Mouse (Mus musculus) forebrain, embryonic 11.5 days (tissue): ENCODE data around the gene Gpr25. TPM values are rescaled to one million over a fixed set of nuclear protein-coding genes. Genes with fewer than 3 reads are reported as not detected.

Experiments used
- ATAC-seq: fragments of 200-750 bp; cut with Nextera tagmentation; replicated peaks from 2 replicates; pipeline ENCODE4 v1.8.0; 2017; ENCODE audit warnings: moderate TSS enrichment; ENCODE audit not compliant: low FRiP score
- DNase-seq: peaks from one replicate; pipeline ENCODE4 v3.0.0-alpha.2; 2017; ENCODE audit warnings: low spot score
- H3K27ac ChIP-seq: fragments of 300-500 bp; sonication (generic); 2 replicates; pipeline ENCODE4 v1.5.1; 2014; ENCODE audit warnings: low read depth, low read length
- H3K27me3 ChIP-seq: fragments of 300-500 bp; sonication (generic); 2 replicates; pipeline ENCODE4 v1.6.1; 2014; ENCODE audit warnings: mild to moderate bottlenecking, low read length, mixed read lengths; ENCODE audit not compliant: control insufficient read depth, insufficient read depth
- H3K36me3 ChIP-seq: fragments of 300-500 bp; sonication (generic); 2 replicates; pipeline ENCODE4 v1.6.1; 2014; ENCODE audit warnings: mild to moderate bottlenecking, low read length, moderate library complexity, mixed read lengths; ENCODE audit not compliant: control insufficient read depth, insufficient read depth
- H3K4me1 ChIP-seq: fragments of 300-500 bp; sonication (generic); replicated peaks from 2 replicates; pipeline ENCODE4 v1.6.1; 2014; ENCODE audit warnings: low read length, mixed read lengths; ENCODE audit not compliant: control insufficient read depth, insufficient read depth
- H3K4me2 ChIP-seq: fragments of 300-500 bp; sonication (generic); 2 replicates; pipeline ENCODE4 v1.6.1; 2014; ENCODE audit warnings: low read depth, mild to moderate bottlenecking, low read length, moderate library complexity, mixed read lengths; ENCODE audit not compliant: severe bottlenecking
- H3K4me3 ChIP-seq: fragments of 300-500 bp; sonication (generic); 2 replicates; pipeline ENCODE4 v1.5.1; 2014; ENCODE audit warnings: low read depth, low read length
- H3K9ac ChIP-seq: fragments of 300-500 bp; sonication (generic); 2 replicates; pipeline ENCODE4 v1.6.1; 2014; ENCODE audit warnings: low read length
- H3K9me3 ChIP-seq: fragments of 300-500 bp; sonication (generic); 2 replicates; pipeline ENCODE4 v1.6.1; 2016; ENCODE audit warnings: low read length, mixed read lengths; ENCODE audit not compliant: control insufficient read depth
- WGBS: fragments of 180-500 bp; shearing (Covaris S2); extraction: QIAGEN DNeasy Blood & Tissue Kit; methylation state at CpG from one replicate; pipeline ENCODE4 v1.1.7; 2014; 5-methylcytosine and 5-hydroxymethylcytosine counted together
- polyA plus RNA-seq: library from polyadenylated mRNA; unstranded; fragments of >200 nt; fragmentation: Nextera tagmentation; extraction: Ambion mirVana; gene quantifications from 2 replicates; pipeline ENCODE4 v1.2.1, GENCODE M21; 2014

Gene Gpr25
- polyA plus RNA-seq, result not detected in 2 replicates

GRCm38 (mm10) chr1:136260635-136261238 is at the start of gene Gpr25:
Gpr25 (minus strand) TSS chr1:136260873.
- H3K27me3 ChIP-seq, result peaks cover 41% of the 10 kb centered on the region
- peak within 1 kb of the TSS; percentile 54 for H3K9ac ChIP-seq
- H3K4me3 ChIP-seq, result peak within 1 kb of the TSS; percentile 50
- WGBS, result 8% methylated on average over 28 of the region's 28 CpGs
- peaks cover 13% of the 10 kb centered on the region; the same call in 1 of the 2 replicates for H3K4me1 ChIP-seq
- ATAC-seq, result peak; percentile 60
- H3K27ac ChIP-seq, result no peak within 1 kb of the TSS
- no peaks in the 10 kb centered on the region for H3K9me3 ChIP-seq
- DNase-seq, result no peak
- H3K4me2 ChIP-seq, result peak within 1 kb of the TSS; percentile 93
- H3K36me3 ChIP-seq, result no peaks in the 10 kb centered on the region

GRCm38 (mm10) chr1:136309193-136309592 is 48.5 kb upstream of the Gpr25 start:
- Histone ChIP-seq H3K4me2 (no peak overlapping the region), H3K4me1 (no peaks in the 10 kb centered on the region), H3K27me3 (no peaks in the 10 kb centered on the region), H3K27ac (no peak overlapping the region), H3K36me3 (no peaks in the 10 kb centered on the region), H3K4me3 (no peak overlapping the region), H3K9ac (no peak overlapping the region), H3K9me3 (no peaks in the 10 kb centered on the region)
- 95% methylated on average over 5 of the region's 5 CpGs for WGBS
- ATAC-seq (no peak), DNase-seq (no peak)

GRCm38 (mm10) chr1:136306424-136306823 is 45.8 kb upstream of the Gpr25 start:
- WGBS, result 87% methylated on average over 3 of the region's 3 CpGs
- H3K27ac ChIP-seq, result no peak overlapping the region
- ATAC-seq, result no peak
- no peaks in the 10 kb centered on the region for H3K27me3 ChIP-seq
- no peak overlapping the region for H3K4me3 ChIP-seq
- H3K4me2 ChIP-seq, result no peak overlapping the region
- DNase-seq, result no peak
- no peaks in the 10 kb centered on the region for H3K4me1 ChIP-seq
- H3K36me3 ChIP-seq, result no peaks in the 10 kb centered on the region
- H3K9me3 ChIP-seq, result no peaks in the 10 kb centered on the region
- H3K9ac ChIP-seq, result no peak overlapping the region

DNA sequence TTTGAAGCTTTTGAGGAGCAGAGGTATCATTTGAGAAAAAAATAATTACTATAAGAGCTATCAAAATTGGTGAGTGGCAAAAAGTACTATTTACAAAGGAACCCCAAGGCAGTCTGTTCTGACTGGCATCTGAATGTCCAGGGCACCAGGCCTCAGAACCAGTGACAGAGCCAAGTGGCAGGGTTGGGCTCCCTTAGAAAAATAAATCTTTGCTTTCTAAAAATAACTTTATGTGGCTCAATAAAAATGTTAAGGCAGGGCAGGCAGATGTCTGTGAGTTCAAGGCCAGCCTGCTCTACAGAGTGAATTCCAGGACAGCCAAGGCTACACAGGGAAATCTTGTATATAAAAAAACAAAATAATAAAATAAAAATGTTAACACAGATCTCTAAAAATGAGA is 33.3 kb upstream of the Gpr25 start:
- Histone ChIP-seq H3K4me3 (no peak overlapping the region), H3K4me2 (no peak overlapping the region), H3K27me3 (no peaks in the 10 kb centered on the region), H3K36me3 (no peaks in the 10 kb centered on the region), H3K9me3 (no peaks in the 10 kb centered on the region), H3K4me1 (no peaks in the 10 kb centered on the region), H3K9ac (no peak overlapping the region), H3K27ac (no peak overlapping the region)
- no peak for DNase-seq
- no peak for ATAC-seq

DNA sequence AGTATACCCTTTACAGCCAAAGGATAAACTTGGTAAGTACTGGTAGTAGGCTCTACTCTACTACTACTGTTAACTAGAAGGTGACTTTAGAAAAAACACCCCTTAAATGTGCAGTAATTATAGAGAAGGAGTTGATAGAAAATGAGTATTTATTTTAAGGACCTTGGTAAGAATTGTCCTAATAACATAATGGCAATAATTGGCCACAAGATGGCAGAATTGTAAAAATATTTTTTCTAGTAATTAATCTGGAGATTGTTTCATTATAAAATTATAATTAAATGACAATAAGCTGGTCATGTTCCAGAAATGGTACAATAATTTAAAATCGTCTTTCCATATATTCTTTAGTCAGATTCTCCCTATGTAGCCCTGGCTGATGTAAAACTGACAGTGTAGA is 29.1 kb upstream of the Gpr25 start:
- DNase-seq, result no peak
- H3K9me3 ChIP-seq, result no peaks in the 10 kb centered on the region
- H3K4me3 ChIP-seq, result no peak overlapping the region
- H3K4me2 ChIP-seq, result no peak overlapping the region
- H3K4me1 ChIP-seq, result no peaks in the 10 kb centered on the region
- no peak overlapping the region for H3K27ac ChIP-seq
- H3K27me3 ChIP-seq, result no peaks in the 10 kb centered on the region
- no peak for ATAC-seq
- no peak overlapping the region for H3K9ac ChIP-seq
- H3K36me3 ChIP-seq, result no peaks in the 10 kb centered on the region
- 73% methylated on average over 1 of the region's 1 CpGs for WGBS

- no peak for ATAC-seq
- Histone ChIP-seq H3K4me1 (no peaks in the 10 kb centered on the region), H3K4me2 (no peak overlapping the region), H3K4me3 (no peak overlapping the region), H3K27me3 (no peaks in the 10 kb centered on the region), H3K9me3 (no peaks in the 10 kb centered on the region; the same call in 1 of the 2 replicates), H3K36me3 (peaks cover 23% of the 10 kb centered on the region), H3K27ac (no peak overlapping the region), H3K9ac (no peak overlapping the region)
- 94% methylated on average over 8 of the region's 8 CpGs for WGBS
- DNase-seq, result no peak
Observed at GRCm38 (mm10) chr1:136277366-136277765, 16.7 kb upstream of the Gpr25 start.

DNA sequence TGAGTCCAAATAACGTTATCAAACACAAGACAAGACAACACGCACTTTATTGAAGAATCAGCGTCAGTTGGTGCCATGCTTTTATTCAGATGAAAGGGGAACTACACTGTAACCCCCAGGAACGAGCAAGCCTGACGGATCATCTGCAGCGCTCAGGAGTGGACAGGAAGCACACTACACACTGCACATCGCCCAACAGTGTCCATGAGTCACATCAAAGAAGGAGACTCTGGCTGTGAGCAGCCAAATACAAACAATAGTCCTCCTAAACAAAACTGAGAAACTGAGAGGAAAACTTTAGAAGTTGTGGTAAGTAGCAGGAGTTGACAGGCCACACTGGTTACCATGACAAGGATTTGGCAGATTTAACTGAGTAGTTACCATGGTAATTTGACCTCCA is 7.6 kb upstream of the Gpr25 start:
- no peaks in the 10 kb centered on the region for H3K27me3 ChIP-seq
- H3K4me3 ChIP-seq, result no peak overlapping the region
- ATAC-seq (no peak), DNase-seq (no peak)
- no peak overlapping the region for H3K9ac ChIP-seq
- no peaks in the 10 kb centered on the region for H3K4me1 ChIP-seq
- H3K9me3 ChIP-seq, result no peaks in the 10 kb centered on the region
- H3K36me3 ChIP-seq, result peaks cover 5% of the 10 kb centered on the region; the same call in 1 of the 2 replicates
- WGBS, result 75% methylated on average over 7 of the region's 7 CpGs
- no peak overlapping the region for H3K4me2 ChIP-seq
- H3K27ac ChIP-seq, result no peak overlapping the region

DNA sequence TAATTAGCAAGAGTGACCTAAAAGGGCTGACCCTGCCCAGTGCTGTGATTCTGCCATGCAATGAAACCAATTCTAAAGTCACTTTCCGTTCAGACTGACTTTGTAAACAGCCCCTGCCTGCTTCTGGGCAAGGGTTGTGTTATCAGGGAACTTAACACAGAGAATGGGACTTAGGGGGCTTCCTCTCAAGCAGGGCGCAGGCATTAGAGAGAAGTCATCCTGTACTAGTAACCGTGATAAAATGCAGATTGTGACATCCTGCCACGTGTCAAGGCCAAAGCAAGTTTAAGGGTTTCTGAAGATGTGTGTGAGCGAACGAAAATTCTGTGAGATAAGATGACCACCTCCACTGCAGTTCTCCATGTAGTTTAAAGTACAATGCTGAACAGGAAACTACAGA is 5.5 kb upstream of the Gpr25 start:
- WGBS, result 77% methylated on average over 6 of the region's 6 CpGs
- ATAC-seq, result no peak
- H3K27me3 ChIP-seq, result peaks cover 9% of the 10 kb centered on the region
- no peak overlapping the region for H3K27ac ChIP-seq
- no peak for DNase-seq
- no peak overlapping the region for H3K4me3 ChIP-seq
- H3K9ac ChIP-seq, result no peak overlapping the region
- H3K4me2 ChIP-seq, result no peak overlapping the region
- H3K4me1 ChIP-seq, result no peaks in the 10 kb centered on the region
- H3K9me3 ChIP-seq, result no peaks in the 10 kb centered on the region
- peaks cover 3% of the 10 kb centered on the region; the same call in 1 of the 2 replicates for H3K36me3 ChIP-seq

DNA sequence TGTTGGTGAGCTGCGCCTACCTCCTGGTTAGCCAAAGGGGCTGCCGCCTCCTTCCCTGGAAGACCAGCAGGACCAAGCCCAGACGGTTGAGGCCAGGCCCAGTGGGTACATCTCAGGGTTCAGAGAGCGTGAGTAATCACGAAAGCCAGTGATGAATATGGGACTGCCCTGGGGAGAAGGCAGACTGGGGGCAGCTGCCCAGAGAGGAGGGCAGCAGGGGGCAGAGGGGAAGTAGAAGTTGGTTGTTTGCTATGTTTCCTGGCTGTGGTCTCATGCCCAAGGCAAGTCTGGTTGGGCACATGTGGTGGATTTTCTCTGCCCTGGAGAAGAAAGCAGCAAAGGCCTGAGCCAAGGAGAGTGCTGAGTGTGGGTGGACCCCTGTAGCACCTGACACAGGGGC is 2.7 kb upstream of the Gpr25 start:
- Histone ChIP-seq H3K9me3 (no peaks in the 10 kb centered on the region), H3K4me2 (no peak overlapping the region), H3K9ac (no peak overlapping the region), H3K4me1 (peaks cover 13% of the 10 kb centered on the region; the same call in 1 of the 2 replicates), H3K27me3 (peaks cover 36% of the 10 kb centered on the region), H3K27ac (no peak overlapping the region), H3K36me3 (no peaks in the 10 kb centered on the region), H3K4me3 (no peak overlapping the region)
- 82% methylated on average over 5 of the region's 5 CpGs for WGBS
- ATAC-seq (no peak), DNase-seq (no peak)
